Mouse (Mus musculus) liver, embryonic 14.5 days (tissue): ENCODE data around the gene D430041D05Rik.

Experiments
- CTCF ChIP-seq: IDR thresholded peaks from 2 replicates; pipeline ENCODE4 v1.5.1; 2016; ENCODE audit warnings: antibody characterized with exemption, low read depth, control low read depth
- EP300 ChIP-seq: IDR thresholded peaks from 2 replicates; pipeline ENCODE4 v1.6.1; 2016; ENCODE audit warnings: antibody characterized with exemption, low read depth

DNA sequence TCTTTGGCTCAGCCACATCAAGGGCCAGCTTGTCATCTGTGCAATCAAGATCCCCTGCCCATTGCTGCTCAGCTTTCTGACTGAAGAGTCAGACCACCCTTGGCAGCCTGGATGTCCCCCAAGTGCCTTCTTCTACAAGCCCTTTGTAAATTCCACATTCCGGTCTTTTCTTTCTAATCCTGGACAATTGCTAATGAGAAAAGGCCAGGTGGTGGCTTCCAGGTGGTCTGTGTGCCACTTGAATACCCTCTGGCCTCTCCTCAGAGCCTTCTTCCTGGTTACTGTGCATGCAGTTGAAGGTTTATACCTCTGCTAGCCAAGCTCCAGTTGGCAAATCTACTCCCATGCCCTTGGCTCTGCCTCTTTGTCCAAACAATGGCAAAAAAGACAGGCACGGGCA lies 92.6 kb downstream of the D430041D05Rik start:
- TF ChIP-seq CTCF (no peak), EP300 (no peak)
